Mouse (Mus musculus): ENCODE results near the gene Zfp91. TPM values are rescaled to one million over a fixed set of nuclear protein-coding genes. Genes with fewer than 3 reads are reported as not detected.

Zfp91 gene
- polyA plus RNA-seq, 1 experiment from 2014 or later: 10.5 TPM

DNA sequence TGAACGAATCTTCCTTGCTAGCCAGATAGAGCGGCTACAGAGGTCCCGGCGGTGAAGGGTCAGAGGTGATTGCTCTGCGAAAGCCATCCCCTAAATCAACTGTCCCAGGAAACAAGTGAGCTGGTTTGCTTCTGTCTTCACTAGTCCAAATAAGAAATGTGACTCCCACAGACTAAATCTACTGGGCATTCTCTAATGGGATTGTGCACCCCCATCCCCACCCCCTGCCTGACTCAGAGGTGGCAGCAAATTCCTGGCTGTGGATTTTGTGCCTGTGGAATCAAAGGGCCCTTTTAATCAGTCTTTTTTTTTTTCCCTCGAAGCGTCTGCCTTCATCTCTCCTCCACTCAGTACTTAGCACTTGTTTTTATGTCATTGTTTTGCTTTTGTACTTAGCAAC lies 30.6 kb downstream of the Zfp91 start, which contains the start of gene Cntf:
Cntf (minus strand) TSS at position 325 of the 400 bp plus-strand sequence.
- Histone ChIP-seq H3K36me3 (ENCODE audit: control insufficient read depth, insufficient read depth, low read length) (peaks cover 20% of the 10 kb centered on the region), H3K9ac (ENCODE audit: low read depth, low read length) (no peak within 1 kb of the TSS), H3K9me3 (ENCODE audit: control insufficient read depth, low read length) (no peaks in the 10 kb centered on the region), H3K27ac (ENCODE audit: low read depth, low read length) (no peak within 1 kb of the TSS), H3K4me2 (ENCODE audit: low read length) (no peak within 1 kb of the TSS), H3K4me3 (ENCODE audit: low read length) (no peak within 1 kb of the TSS), H3K27me3 (replicated peaks; ENCODE audit: control insufficient read depth, insufficient read depth, low read length) (no peaks in the 10 kb centered on the region), H3K4me1 (ENCODE audit: control insufficient read depth, insufficient read depth, low read depth, low read length) (no peaks in the 10 kb centered on the region)
- no peak for ATAC-seq
- WGBS: 57% methylated on average over 7 of the region's 7 CpGs

DNA sequence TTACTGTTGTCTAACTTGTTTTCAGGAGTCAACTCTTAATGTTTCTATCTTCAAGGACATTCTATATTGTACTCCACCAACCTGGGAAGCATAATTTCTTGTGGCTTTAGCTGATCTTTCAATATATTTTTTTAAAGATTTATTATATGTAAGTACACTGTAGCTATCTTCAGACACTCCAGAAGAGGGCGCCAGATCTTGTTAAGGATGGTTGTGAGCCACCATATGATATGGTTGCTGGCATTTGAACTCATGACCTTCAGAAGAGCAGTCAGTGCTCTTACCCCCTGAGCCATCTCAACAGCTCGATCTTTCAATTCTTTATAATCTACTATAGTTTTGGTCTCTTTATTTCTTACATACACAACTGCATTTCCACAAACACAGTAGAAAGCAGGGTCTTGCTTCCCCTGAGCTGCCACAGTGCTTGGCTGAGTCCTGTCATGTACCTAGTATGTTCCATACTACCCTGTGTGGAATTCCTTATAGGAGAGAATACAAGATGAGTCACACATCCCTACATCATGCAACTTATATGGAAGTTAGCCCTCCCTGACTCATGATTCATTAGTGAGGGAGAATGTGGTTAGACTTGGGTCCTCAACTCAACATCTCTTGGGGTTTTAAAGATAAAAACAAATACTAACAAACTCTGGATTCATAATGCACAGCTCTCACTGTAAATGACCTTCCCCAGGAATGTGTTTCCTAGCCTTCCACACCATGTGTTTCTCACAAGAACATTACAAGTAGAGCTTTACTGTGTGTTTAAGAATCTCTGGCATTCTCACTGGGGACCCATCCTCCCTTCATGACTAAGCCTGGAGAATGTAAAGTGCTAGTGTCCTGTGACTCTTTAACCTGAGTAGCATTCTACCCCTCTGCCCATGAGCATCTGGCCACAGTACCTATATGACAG lies 33.5 kb downstream of the Zfp91 start:
- Histone ChIP-seq H3K27ac (ENCODE audit: low read depth, low read length) (no peak overlapping the region), H3K36me3 (ENCODE audit: control insufficient read depth, insufficient read depth, low read length) (peaks cover 8% of the 10 kb centered on the region), H3K4me3 (ENCODE audit: low read length) (no peak overlapping the region), H3K9me3 (ENCODE audit: control insufficient read depth, low read length) (no peaks in the 10 kb centered on the region), H3K4me2 (ENCODE audit: low read length) (no peak overlapping the region), H3K9ac (ENCODE audit: low read depth, low read length) (no peak overlapping the region), H3K4me1 (ENCODE audit: control insufficient read depth, insufficient read depth, low read depth, low read length) (no peaks in the 10 kb centered on the region), H3K27me3 (replicated peaks; ENCODE audit: control insufficient read depth, insufficient read depth, low read length) (no peaks in the 10 kb centered on the region)
- ATAC-seq: no peak
- WGBS: 56% methylated on average over 2 of the region's 2 CpGs

DNA sequence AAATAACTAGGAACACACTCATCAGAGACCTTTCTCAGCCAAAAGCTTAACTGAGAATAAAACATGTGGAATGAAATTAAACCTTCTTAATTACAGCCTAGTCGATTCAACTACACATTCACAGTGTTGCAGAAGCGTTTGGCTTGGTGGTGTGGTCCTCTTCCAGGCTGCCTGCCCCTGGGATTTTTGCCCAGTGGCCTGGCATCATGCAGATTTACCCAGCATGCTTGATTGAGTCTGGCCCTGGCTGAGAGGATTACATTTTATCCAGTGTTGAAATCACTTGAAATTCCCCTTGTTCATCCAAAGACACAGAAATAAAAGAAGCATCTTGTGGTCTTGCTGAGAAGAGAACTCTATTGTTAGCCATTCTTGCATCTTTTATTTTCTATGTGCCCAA lies 36.3 kb downstream of the Zfp91 start:
- 68% methylated on average over 2 of the region's 2 CpGs for WGBS
- ATAC-seq: peak; percentile 70; the same call in 1 of the 2 replicates
- H3K27ac ChIP-seq (ENCODE audit: low read depth, low read length): no peak overlapping the region

DNA sequence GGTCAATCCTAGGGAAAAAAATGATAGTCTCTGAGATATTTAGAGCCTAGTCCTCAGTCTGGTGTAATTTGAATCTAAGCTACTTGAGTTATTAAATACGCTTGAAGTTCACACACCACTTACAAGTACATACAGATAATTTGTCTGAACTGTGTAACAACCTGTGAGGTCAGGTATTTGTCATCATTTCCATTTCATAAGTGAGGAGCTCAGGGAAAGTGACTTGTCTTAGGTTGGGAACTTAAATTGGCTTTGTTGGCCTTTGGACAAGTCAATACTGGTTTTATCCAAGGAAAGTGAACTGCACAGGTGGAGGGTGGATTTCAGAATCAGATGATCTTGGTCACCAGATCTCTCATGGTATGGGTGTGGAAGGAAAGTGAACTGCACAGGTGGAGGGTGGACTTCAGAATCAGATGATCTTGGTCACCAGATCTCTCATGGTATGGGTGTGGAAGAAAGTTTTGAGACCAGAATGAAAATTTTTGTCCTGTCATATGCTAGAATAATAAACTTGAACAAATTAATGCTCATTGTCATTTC lies 36.9 kb downstream of the Zfp91 start:
- no peaks in the 10 kb centered on the region for H3K9me3 ChIP-seq (ENCODE audit: control insufficient read depth, low read length)
- ATAC-seq: no peak
- WGBS: 100% methylated on average over 1 of the region's 1 CpGs
- no peak overlapping the region for H3K9ac ChIP-seq (ENCODE audit: low read depth, low read length)
- no peaks in the 10 kb centered on the region for H3K27me3 ChIP-seq (replicated peaks; ENCODE audit: control insufficient read depth, insufficient read depth, low read length)
- no peak overlapping the region for H3K4me2 ChIP-seq (ENCODE audit: low read length)
- H3K4me1 ChIP-seq (ENCODE audit: control insufficient read depth, insufficient read depth, low read depth, low read length): no peaks in the 10 kb centered on the region
- peaks cover 5% of the 10 kb centered on the region; the same call in 1 of the 2 replicates for H3K36me3 ChIP-seq (ENCODE audit: control insufficient read depth, insufficient read depth, low read length)
- H3K4me3 ChIP-seq (ENCODE audit: low read length): no peak overlapping the region
- H3K27ac ChIP-seq (ENCODE audit: low read depth, low read length): no peak overlapping the region

More for the DNA sequence above, 36.3 kb downstream of the Zfp91 start:
- no peak overlapping the region for H3K9ac ChIP-seq (ENCODE audit: low read depth, low read length)
- H3K4me2 ChIP-seq (ENCODE audit: low read length): no peak overlapping the region
- peaks cover 8% of the 10 kb centered on the region for H3K36me3 ChIP-seq (ENCODE audit: control insufficient read depth, insufficient read depth, low read length)
- H3K27me3 ChIP-seq (replicated peaks; ENCODE audit: control insufficient read depth, insufficient read depth, low read length): no peaks in the 10 kb centered on the region
- no peaks in the 10 kb centered on the region for H3K4me1 ChIP-seq (ENCODE audit: control insufficient read depth, insufficient read depth, low read depth, low read length)
- no peaks in the 10 kb centered on the region for H3K9me3 ChIP-seq (ENCODE audit: control insufficient read depth, low read length)
- no peak overlapping the region for H3K4me3 ChIP-seq (ENCODE audit: low read length)

DNA sequence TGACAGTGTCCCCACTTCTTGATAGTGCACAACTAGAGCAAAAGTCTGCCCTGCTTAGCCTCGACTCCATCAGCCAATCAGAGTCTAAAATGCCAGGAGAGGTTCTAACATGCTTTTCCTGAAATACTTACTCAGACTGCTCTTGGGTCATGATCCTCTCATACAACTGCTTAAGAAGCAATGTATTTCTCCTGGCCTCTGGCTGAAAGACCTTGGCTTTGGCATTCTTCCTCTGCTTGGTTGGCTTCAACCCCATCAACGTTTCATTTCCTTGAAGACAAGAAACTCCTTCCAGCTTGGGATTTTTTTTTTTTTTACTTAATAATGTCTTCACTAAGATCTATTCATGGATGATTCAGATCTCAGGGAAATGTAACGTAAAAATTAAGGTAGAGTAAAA lies 39.6 kb downstream of the Zfp91 start:
- no peak for ATAC-seq

DNA sequence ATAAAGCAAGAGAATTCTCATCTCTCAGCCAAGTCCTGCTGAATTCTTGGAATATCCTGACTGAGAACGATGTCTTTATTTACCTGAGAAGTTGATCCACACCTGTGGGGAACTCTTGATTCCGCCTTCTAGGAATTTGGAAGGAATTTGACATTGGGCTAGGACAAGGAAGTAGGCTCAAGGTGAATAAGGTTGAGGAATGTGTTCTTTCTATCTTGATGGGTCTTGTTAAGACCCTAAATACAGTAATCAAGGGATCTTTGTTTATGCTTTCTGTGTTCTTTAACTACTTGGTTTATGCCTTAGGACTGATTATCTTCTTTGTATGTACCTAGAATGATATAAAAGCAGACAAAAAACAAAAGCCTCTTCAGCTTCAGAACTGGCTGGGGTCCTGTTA lies 64.0 kb downstream of the Zfp91 start:
- Histone ChIP-seq H3K9ac (ENCODE audit: low read depth, low read length) (no peak overlapping the region), H3K9me3 (ENCODE audit: control insufficient read depth, low read length) (no peaks in the 10 kb centered on the region), H3K4me3 (ENCODE audit: low read length) (no peak overlapping the region), H3K36me3 (ENCODE audit: control insufficient read depth, insufficient read depth, low read length) (no peaks in the 10 kb centered on the region), H3K27me3 (replicated peaks; ENCODE audit: control insufficient read depth, insufficient read depth, low read length) (no peaks in the 10 kb centered on the region), H3K4me2 (ENCODE audit: low read length) (no peak overlapping the region), H3K27ac (ENCODE audit: low read depth, low read length) (no peak overlapping the region), H3K4me1 (ENCODE audit: control insufficient read depth, insufficient read depth, low read depth, low read length) (no peaks in the 10 kb centered on the region)
- no peak for ATAC-seq
- WGBS: 98% methylated on average over 2 of the region's 2 CpGs

More for the DNA sequence above, 39.6 kb downstream of the Zfp91 start:
- Histone ChIP-seq H3K9me3 (ENCODE audit: control insufficient read depth, low read length) (no peaks in the 10 kb centered on the region), H3K36me3 (ENCODE audit: control insufficient read depth, insufficient read depth, low read length) (no peaks in the 10 kb centered on the region), H3K4me2 (ENCODE audit: low read length) (no peak overlapping the region), H3K4me3 (ENCODE audit: low read length) (no peak overlapping the region), H3K9ac (ENCODE audit: low read depth, low read length) (no peak overlapping the region), H3K27ac (ENCODE audit: low read depth, low read length) (no peak overlapping the region), H3K27me3 (replicated peaks; ENCODE audit: control insufficient read depth, insufficient read depth, low read length) (no peaks in the 10 kb centered on the region), H3K4me1 (ENCODE audit: control insufficient read depth, insufficient read depth, low read depth, low read length) (no peaks in the 10 kb centered on the region)
- 88% methylated on average over 3 of the region's 3 CpGs for WGBS

DNA sequence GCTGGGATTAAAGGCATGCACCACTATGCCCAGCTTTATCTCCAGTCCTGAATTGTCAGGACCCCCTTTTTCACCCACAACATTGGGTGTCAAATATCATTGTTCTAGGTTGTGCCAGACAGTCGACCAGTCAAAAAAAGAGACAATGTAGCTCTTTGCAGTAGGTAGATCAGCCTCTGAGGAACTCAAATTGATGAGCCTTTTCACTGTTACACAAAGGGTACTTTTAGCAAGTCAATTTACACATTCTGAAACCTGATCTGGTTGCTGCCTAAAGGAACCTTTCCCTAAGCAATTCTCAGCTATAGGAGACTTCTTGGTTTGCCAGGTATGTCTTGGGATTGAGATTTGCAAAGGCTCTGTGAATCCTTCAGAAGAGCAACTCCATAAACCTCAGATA lies 64.9 kb downstream of the Zfp91 start:
- Histone ChIP-seq H3K4me3 (ENCODE audit: low read length) (no peak overlapping the region), H3K9me3 (ENCODE audit: control insufficient read depth, low read length) (no peaks in the 10 kb centered on the region), H3K4me2 (ENCODE audit: low read length) (no peak overlapping the region), H3K27ac (ENCODE audit: low read depth, low read length) (no peak overlapping the region), H3K9ac (ENCODE audit: low read depth, low read length) (no peak overlapping the region), H3K27me3 (replicated peaks; ENCODE audit: control insufficient read depth, insufficient read depth, low read length) (no peaks in the 10 kb centered on the region), H3K4me1 (ENCODE audit: control insufficient read depth, insufficient read depth, low read depth, low read length) (no peaks in the 10 kb centered on the region), H3K36me3 (ENCODE audit: control insufficient read depth, insufficient read depth, low read length) (no peaks in the 10 kb centered on the region)
- WGBS: 64% methylated on average over 1 of the region's 1 CpGs
- ATAC-seq: no peak

DNA sequence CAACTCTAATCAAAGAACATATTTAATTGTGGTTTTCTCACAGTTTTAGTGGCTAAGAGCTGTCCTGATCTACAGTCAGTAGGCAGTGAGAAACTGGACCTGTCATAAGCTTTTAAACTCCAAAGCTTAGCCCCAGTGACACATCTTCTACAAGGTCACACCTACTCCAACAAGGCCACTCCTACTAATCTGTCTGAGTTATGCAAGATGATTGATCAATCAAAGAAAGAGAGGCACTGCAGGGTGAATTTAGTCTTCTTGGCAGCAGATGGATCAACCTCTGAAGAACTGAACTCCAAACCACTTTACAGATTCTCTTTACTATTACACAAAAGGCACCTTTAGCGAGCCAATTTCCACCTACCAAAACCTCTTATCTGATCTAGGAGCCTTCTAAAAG lies 70.1 kb downstream of the Zfp91 start:
- H3K27ac ChIP-seq (ENCODE audit: low read depth, low read length): no peak overlapping the region
- no peaks in the 10 kb centered on the region for H3K9me3 ChIP-seq (ENCODE audit: control insufficient read depth, low read length)
- 75% methylated on average over 1 of the region's 1 CpGs for WGBS
- H3K9ac ChIP-seq (ENCODE audit: low read depth, low read length): no peak overlapping the region
- H3K4me3 ChIP-seq (ENCODE audit: low read length): no peak overlapping the region
- ATAC-seq: no peak
- no peaks in the 10 kb centered on the region for H3K36me3 ChIP-seq (ENCODE audit: control insufficient read depth, insufficient read depth, low read length)
- H3K4me2 ChIP-seq (ENCODE audit: low read length): no peak overlapping the region
- H3K4me1 ChIP-seq (ENCODE audit: control insufficient read depth, insufficient read depth, low read depth, low read length): no peaks in the 10 kb centered on the region
- H3K27me3 ChIP-seq (replicated peaks; ENCODE audit: control insufficient read depth, insufficient read depth, low read length): no peaks in the 10 kb centered on the region

DNA sequence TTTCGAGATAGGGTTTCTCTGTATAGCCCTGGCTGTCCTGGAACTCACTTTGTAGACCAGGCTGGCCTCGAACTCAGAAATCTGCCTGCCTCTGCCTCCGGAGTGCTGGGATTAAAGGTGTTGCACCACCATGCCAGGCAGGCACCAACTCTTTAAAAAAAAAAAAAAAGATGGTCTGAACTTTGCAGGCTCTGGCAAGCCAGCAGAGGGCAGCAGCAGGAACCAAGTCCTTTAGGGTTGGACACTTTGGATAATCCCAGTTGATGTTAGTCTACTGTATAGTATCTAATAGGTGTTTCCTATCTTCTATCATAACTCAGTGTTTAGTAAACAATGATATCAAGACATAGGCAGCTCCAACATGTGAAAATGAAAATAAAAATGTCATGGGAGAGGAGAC lies 73.6 kb downstream of the Zfp91 start:
- no peak overlapping the region for H3K4me2 ChIP-seq (ENCODE audit: low read length)

More for the DNA sequence above, 73.6 kb downstream of the Zfp91 start:
- 77% methylated on average over 2 of the region's 3 CpGs for WGBS
- H3K9ac ChIP-seq (ENCODE audit: low read depth, low read length): no peak overlapping the region
- H3K4me3 ChIP-seq (ENCODE audit: low read length): no peak overlapping the region
- no peak for ATAC-seq
- H3K27me3 ChIP-seq (replicated peaks; ENCODE audit: control insufficient read depth, insufficient read depth, low read length): no peaks in the 10 kb centered on the region
- no peak overlapping the region for H3K27ac ChIP-seq (ENCODE audit: low read depth, low read length)
- no peaks in the 10 kb centered on the region for H3K4me1 ChIP-seq (ENCODE audit: control insufficient read depth, insufficient read depth, low read depth, low read length)
- H3K36me3 ChIP-seq (ENCODE audit: control insufficient read depth, insufficient read depth, low read length): no peaks in the 10 kb centered on the region
- no peaks in the 10 kb centered on the region for H3K9me3 ChIP-seq (ENCODE audit: control insufficient read depth, low read length)

Data from hindbrain, embryonic 16.5 days (tissue).